In genomic region chr9:107873137-107873536, GRCm38 (mm10) we compare ENCODE assay signal across 7 mouse cellular contexts. TPM values are rescaled to one million over a fixed set of nuclear protein-coding genes. Genes with fewer than 3 reads are reported as not detected.
DNase-seq lines count a peak whose midpoint lies in the region; ATAC-seq and TF ChIP-seq lines count a peak whose summit lies in the region.

Gene Rbm6 (minus strand): TSS chr9:107873237.

- no peaks in the 10 kb centered on the region for H3K9me3 ChIP-seq in E14TG2a.4 (ENCODE audit: low read length)
- H3K9me3 ChIP-seq in MEL (replicated peaks; ENCODE audit: insufficient read depth, low read length), result no peaks in the 10 kb centered on the region
- H3K9me3 ChIP-seq in forebrain, embryonic 15.5 days, result no peaks in the 10 kb centered on the region
- H3K9me3 ChIP-seq in hindbrain, embryonic 13.5 days, result no peaks in the 10 kb centered on the region
- no peaks in the 10 kb centered on the region for H3K9me3 ChIP-seq in liver, embryonic 15.5 days (replicated peaks)

- peak within 1 kb of the TSS; percentile 87 for H3K9ac ChIP-seq in MEL (ENCODE audit: control insufficient read depth, low read depth, low read length, poor library complexity, severe bottlenecking)
- peak within 1 kb of the TSS; percentile 95 for H3K9ac ChIP-seq in forebrain, embryonic 15.5 days (replicated peaks)
- peak within 1 kb of the TSS; percentile 99 for H3K9ac ChIP-seq in hindbrain, embryonic 13.5 days
- peak within 1 kb of the TSS; percentile 89 for H3K9ac ChIP-seq in liver, embryonic 15.5 days

- H3K4me1 ChIP-seq in E14TG2a.4 (replicated peaks; ENCODE audit: low read depth, low read length) (peaks cover 23% of the 10 kb centered on the region), MEL (ENCODE audit: control insufficient read depth in 1 of 2, insufficient read depth in 2 of 2, low read length in 2 of 2) (peaks cover 3 to 16% of the 10 kb centered on the region in 2 experiments)
- H3K4me1 ChIP-seq in forebrain, embryonic 15.5 days, result peaks cover 19% of the 10 kb centered on the region
- peaks cover 20% of the 10 kb centered on the region for H3K4me1 ChIP-seq in hindbrain, embryonic 13.5 days (replicated peaks)
- peaks cover 31% of the 10 kb centered on the region for H3K4me1 ChIP-seq in liver, embryonic 15.5 days (replicated peaks)

- TF ChIP-seq CTCF in E14TG2a.4 (conservative IDR thresholded peaks at IDR 0.05; ENCODE audit: low read length) (no peak), MEL (IDR thresholded peaks at IDR 0.05 in 2 of 3, conservative IDR thresholded peaks at IDR 0.05 in 1 of 3; ENCODE audit: control insufficient read depth in 1 of 3, insufficient read depth in 1 of 3, low read depth in 2 of 3, low read length in 3 of 3, poor library complexity in 1 of 3, severe bottlenecking in 1 of 3) (no peak)

- no peak for TF ChIP-seq POLR2A in MEL (IDR thresholded peaks at IDR 0.05; ENCODE audit: control insufficient read depth in 1 of 2, insufficient read depth in 1 of 2, low read depth in 1 of 2, low read length in 2 of 2, poor library complexity in 1 of 2)

- ATAC-seq in forebrain, embryonic 15.5 days (replicated peaks), result no peak
- ATAC-seq in hindbrain, embryonic 13.5 days (ENCODE audit: low FRiP score), result no peak
- no peak for ATAC-seq in liver, embryonic 15.5 days (ENCODE audit: insufficient read depth)

- no peak for DNase-seq in MEL (ENCODE audit: low read depth, low spot score)
- no peak for DNase-seq in right cerebral cortex, postnatal 14 days
- no peak for DNase-seq in ovary, adult 18-20 months (ENCODE audit: low spot score)

- WGBS in forebrain, embryonic 15.5 days, result 10% methylated on average over 14 of the region's 14 CpGs
- 11% methylated on average over 14 of the region's 14 CpGs for WGBS in hindbrain, embryonic 13.5 days
- WGBS in liver, embryonic 15.5 days (ENCODE audit: insufficient replicate concordance), result 6% methylated on average over 14 of the region's 14 CpGs

- TF ChIP-seq RAD21 in MEL (IDR thresholded peaks at IDR 0.05; ENCODE audit: low read depth, low read length), result no peak

- peak within 1 kb of the TSS; percentile 70 for H3K27ac ChIP-seq in MEL (ENCODE audit: control insufficient read depth, low read depth, low read length)
- peak within 1 kb of the TSS; percentile 96 for H3K27ac ChIP-seq in forebrain, embryonic 15.5 days (replicated peaks)
- H3K27ac ChIP-seq in hindbrain, embryonic 13.5 days, result peak within 1 kb of the TSS; percentile 96
- peak within 1 kb of the TSS; percentile 98 for H3K27ac ChIP-seq in liver, embryonic 15.5 days (replicated peaks)

- peak within 1 kb of the TSS; percentile 69 for H3K4me2 ChIP-seq in forebrain, embryonic 15.5 days (replicated peaks)
- H3K4me2 ChIP-seq in hindbrain, embryonic 13.5 days, result peak within 1 kb of the TSS; percentile 78
- peak within 1 kb of the TSS; percentile 82 for H3K4me2 ChIP-seq in liver, embryonic 15.5 days

- H3K4me3 ChIP-seq in E14TG2a.4 (replicated peaks; ENCODE audit: low read length) (peak within 1 kb of the TSS; percentile 97), MEL (ENCODE audit: control insufficient read depth in 1 of 2, insufficient read depth in 1 of 2, low read depth in 2 of 2, low read length in 2 of 2) (peak within 1 kb of the TSS; percentile 91 to 95)
- H3K4me3 ChIP-seq in forebrain, embryonic 15.5 days, result peak within 1 kb of the TSS; percentile 84
- peak within 1 kb of the TSS; percentile 96 for H3K4me3 ChIP-seq in hindbrain, embryonic 13.5 days
- H3K4me3 ChIP-seq in liver, embryonic 15.5 days (replicated peaks), result peak within 1 kb of the TSS; percentile 78

- H3K79me2 ChIP-seq in MEL (ENCODE audit: control insufficient read depth, insufficient read depth, low read length, poor library complexity), result peaks cover 32% of the 10 kb centered on the region

- H3K36me3 ChIP-seq in E14TG2a.4 (ENCODE audit: insufficient read depth, low read length), result peaks cover 9% of the 10 kb centered on the region; the same call in 1 of the 2 replicates
- peaks cover 2 to 16% of the 10 kb centered on the region in 2 experiments; a peak in 3 of 4 replicates for H3K36me3 ChIP-seq in MEL (ENCODE audit: control insufficient read depth in 1 of 2, insufficient read depth in 2 of 2, low read length in 2 of 2)
- no peaks in the 10 kb centered on the region for H3K36me3 ChIP-seq in forebrain, embryonic 15.5 days
- H3K36me3 ChIP-seq in hindbrain, embryonic 13.5 days, result no peaks in the 10 kb centered on the region
- H3K36me3 ChIP-seq in liver, embryonic 15.5 days (replicated peaks), result peaks cover 8% of the 10 kb centered on the region

- no peak for TF ChIP-seq EP300 in MEL (IDR thresholded peaks at IDR 0.05; ENCODE audit: low read depth in 1 of 2, low read length in 2 of 2)

- H3K27me3 ChIP-seq in E14TG2a.4 (ENCODE audit: insufficient read depth, low read length) (peaks cover 8% of the 10 kb centered on the region; the same call in 1 of the 2 replicates), MEL (ENCODE audit: control insufficient read depth in 1 of 2, insufficient read depth in 2 of 2, low read length in 2 of 2) (peaks cover 1 to 2% of the 10 kb centered on the region in 2 experiments; a peak in 1 of 4 replicates)
- H3K27me3 ChIP-seq in forebrain, embryonic 15.5 days, result no peaks in the 10 kb centered on the region
- H3K27me3 ChIP-seq in hindbrain, embryonic 13.5 days, result 0 out of 2 replicates have a peak, but pooled peaks cover 5% of the 10 kb centered on the region
- H3K27me3 ChIP-seq in liver, embryonic 15.5 days, result 0 out of 2 replicates have a peak, but pooled peaks cover 4% of the 10 kb centered on the region

TF ChIP-seq in MEL, 35 proteins besides CTCF, POLR2A, EP300 and RAD21:
- no peak for TF ChIP-seq NELFE (IDR thresholded peaks at IDR 0.05; ENCODE audit: low read depth, low read length)
- TF ChIP-seq MAX (IDR thresholded peaks at IDR 0.05; ENCODE audit: low read length), result no peak
- peak; percentile 1; the same call in 1 of the 2 replicates for TF ChIP-seq TCF12 (IDR thresholded peaks at IDR 0.05; ENCODE audit: low read depth, low read length)
TF ChIP-seq in MEL: peak in this region for 1.

RNA-seq across cellular contexts. Expression of gene Rbm6, which starts in this region (rescaled TPM):
- total RNA-seq in MEL (2012; rRNA removed), result 54.2 and 55.8 TPM in 2 replicates
- 100 to 1,000 TPM in 1 of 2 experiments, 10 to 100 TPM in 1; 55.7 to 521 TPM for polyA plus RNA-seq in MEL (2012; ENCODE audit: insufficient read depth in 1 of 2, insufficient read length in 2 of 2, low read depth in 1 of 2, low replicate concordance in 2 of 2, missing spikeins in 1 of 2)
- 115 and 125 TPM in 2 replicates for polyA plus RNA-seq in forebrain, embryonic 15.5 days (2015; fragmentation: Nextera tagmentation; extraction: Ambion mirVana)
- 121 and 122 TPM in 2 replicates for polyA plus RNA-seq in hindbrain, embryonic 13.5 days (2015; fragmentation: Nextera tagmentation; extraction: Ambion mirVana)
- polyA plus RNA-seq in liver, embryonic 15.5 days (2015; fragmentation: Nextera tagmentation; extraction: Ambion mirVana), result 26.1 and 27.7 TPM in 2 replicates
